Mouse (Mus musculus) gastrocnemius, postnatal 10 days (tissue): ENCODE data around the gene Nrbp1. TPM values are rescaled to one million over a fixed set of nuclear protein-coding genes. Genes with fewer than 3 reads are reported as not detected.

Experiments
- DNase-seq: peaks from one replicate; pipeline ENCODE4 v3.0.0; 2021; ENCODE audit warnings: mixed read lengths
- total RNA-seq, 2 experiments: library from RNA; stranded (reverse); gene quantifications; 2 replicates each; pipeline ENCODE4 v1.2.3; 2021

The Nrbp1 gene
- total RNA-seq, 2 experiments from 2014 or later, result 74.7 to 76.3 TPM

- DNase-seq, result no peak
Measured at GRCm38 (mm10) chr5:31266101-31266500, 25.4 kb downstream of the Nrbp1 start.

GRCm38 (mm10) chr5:31267686-31268085, 27.0 kb downstream of the Nrbp1 start:
- no peak for DNase-seq

- DNase-seq, result no peak
Measured at GRCm38 (mm10) chr5:31273018-31273417, 32.4 kb downstream of the Nrbp1 start.

GRCm38 (mm10) chr5:31279245-31279988, 38.8 kb downstream of the Nrbp1 start:
- DNase-seq, result no peak

- DNase-seq, result no peak
Measured at GRCm38 (mm10) chr5:31288225-31288624, 47.6 kb downstream of the Nrbp1 start.

GRCm38 (mm10) chr5:31288655-31289054, 48.0 kb downstream of the Nrbp1 start:
- peak; percentile 28 for DNase-seq

- no peak for DNase-seq
Measured at GRCm38 (mm10) chr5:31289626-31290230, 49.1 kb downstream of the Nrbp1 start.

- DNase-seq, result peak; percentile 94
Measured at GRCm38 (mm10) chr5:31290521-31291360, 50.1 kb downstream of the Nrbp1 start, which contains the start of gene Ift172. Gene Ift172, minus strand, starts transcription at chr5:31291116.

GRCm38 (mm10) chr5:31291361-31291688, 50.7 kb downstream of the Nrbp1 start:
- DNase-seq, result no peak

- DNase-seq, result peak; percentile 12
Measured at GRCm38 (mm10) chr5:31294964-31295605, 54.4 kb downstream of the Nrbp1 start.

- DNase-seq, result peak; percentile 45
Measured at GRCm38 (mm10) chr5:31295606-31296141, 55.0 kb downstream of the Nrbp1 start, which contains the start of gene Fndc4. Gene Fndc4, minus strand, starts transcription at chr5:31296080.

GRCm38 (mm10) chr5:31297047-31297757, 56.5 kb downstream of the Nrbp1 start, which contains the start of gene Gckr:
Gene Gckr, plus strand, starts transcription at chr5:31297443.
- DNase-seq, result no peak

GRCm38 (mm10) chr5:31297981-31298380, 57.3 kb downstream of the Nrbp1 start:
- no peak for DNase-seq

GRCm38 (mm10) chr5:31298486-31298885, 57.8 kb downstream of the Nrbp1 start:
- no peak for DNase-seq

Other genes with a start within 250 kb of the Nrbp1 start
- 10 to 100 TPM; 67.8 to 75.2 TPM for gene Atraid, start 192.6 kb upstream of the Nrbp1 start, total RNA-seq
- gene Slc5a6, start 191.9 kb upstream of the Nrbp1 start, total RNA-seq, result 1 to 10 TPM; 2.9 to 3.5 TPM
- gene Cad, start 186.1 kb upstream of the Nrbp1 start, total RNA-seq, result 10 to 100 TPM; 20.0 to 29.6 TPM
- not detected for gene Dnajc5g, start 134.6 kb upstream of the Nrbp1 start, total RNA-seq
- gene Slc30a3, start 132.6 kb upstream of the Nrbp1 start, total RNA-seq, result under 1 TPM; 0.27 to 0.28 TPM
- gene Trim54, start 124.2 kb upstream of the Nrbp1 start, total RNA-seq, result 100 to 1,000 TPM; 161 to 173 TPM
- gene Ucn, start 102.0 kb upstream of the Nrbp1 start, total RNA-seq, result not detected
- gene Mpv17, start 86.6 kb upstream of the Nrbp1 start, total RNA-seq, result 10 to 100 TPM; 40.2 to 41.2 TPM
- gene Gm29609, start 61.0 kb upstream of the Nrbp1 start, total RNA-seq, result 1 to 10 TPM in 1 of 2 experiments, under 1 TPM in 1; 0.35 to 1.2 TPM
- 10 to 100 TPM; 30.7 to 37.4 TPM for gene Gtf3c2, start 60.7 kb upstream of the Nrbp1 start, total RNA-seq
- gene Snx17, start 47.6 kb upstream of the Nrbp1 start, total RNA-seq, result 10 to 100 TPM; 57.8 to 58.4 TPM
- gene Eif2b4, start 47.4 kb upstream of the Nrbp1 start, total RNA-seq, result 10 to 100 TPM; 47.9 to 49.8 TPM
- 10 to 100 TPM in 1 of 2 experiments, 1 to 10 TPM in 1; 8.2 to 12.1 TPM for gene Zfp513, start 38.6 kb upstream of the Nrbp1 start, total RNA-seq
- 10 to 100 TPM; 41.7 to 43.9 TPM for gene Ppm1g, start 20.2 kb upstream of the Nrbp1 start, total RNA-seq
- gene Gm9970, start 368 bp downstream of the Nrbp1 start, total RNA-seq, result not detected
- 1 to 10 TPM; 1.5 to 3.0 TPM for gene Krtcap3, start 10.8 kb downstream of the Nrbp1 start, total RNA-seq
- 10 to 100 TPM; 20.2 to 27.7 TPM for gene Ift172, start 50.3 kb downstream of the Nrbp1 start, total RNA-seq
- 1 to 10 TPM; 8.8 to 10.0 TPM for gene Fndc4, start 55.2 kb downstream of the Nrbp1 start, total RNA-seq
- under 1 TPM; 0.14 to 0.27 TPM for gene Gckr, start 56.6 kb downstream of the Nrbp1 start, total RNA-seq
- gene Zfp512, start 211.6 kb downstream of the Nrbp1 start, total RNA-seq, result 10 to 100 TPM; 12.4 to 17.4 TPM
- under 1 TPM; 0.28 to 0.29 TPM for gene 4930548H24Rik, start 244.9 kb downstream of the Nrbp1 start, total RNA-seq